Comparison of ENCODE assay signal across 8 mouse cellular contexts in the genomic region with DNA sequence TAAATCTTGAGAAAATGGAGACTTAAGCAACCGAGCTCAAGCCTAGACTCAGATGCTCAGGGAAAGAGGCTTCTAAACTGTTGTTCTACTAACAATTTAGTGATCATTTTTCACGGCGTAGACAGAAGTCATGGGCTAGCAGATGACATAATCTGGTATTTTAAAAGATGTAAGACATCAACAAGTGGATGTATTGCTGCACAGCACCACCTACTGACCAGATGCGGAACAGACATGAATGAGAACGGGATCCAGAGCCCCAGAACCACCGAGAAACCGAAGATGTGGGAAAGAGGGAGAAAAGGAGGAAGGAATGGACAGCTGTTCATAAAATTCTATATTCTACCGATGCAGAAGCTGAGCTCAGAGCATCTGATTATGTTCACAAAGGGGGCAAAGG.
DNase-seq lines count a peak whose midpoint lies in the region; TF ChIP-seq lines count a peak whose summit lies in the region.

No protein-coding gene starts in this region.

- WGBS in cerebellum, adult 2 months = 8% methylated on average over 8 of the region's 8 CpGs
- WGBS in kidney, adult 2 months = 8% methylated on average over 8 of the region's 8 CpGs
- 30% methylated on average over 8 of the region's 8 CpGs for WGBS in limb, embryonic 10.5 days
- 7% methylated on average over 8 of the region's 8 CpGs for WGBS in olfactory bulb, adult 2 months

- peak; percentile 53; the same call in 1 of the 2 replicates for TF ChIP-seq CTCF in testis, adult 2 months (IDR thresholded peaks at IDR 0.05; ENCODE audit: control insufficient read depth, insufficient read depth, insufficient replicate concordance, low read depth, low read length)
- peak; percentile 69; the same call in 1 of the 2 replicates for TF ChIP-seq CTCF in cerebellum, adult 2 months (IDR thresholded peaks at IDR 0.05; ENCODE audit: borderline replicate concordance, insufficient read depth, low read depth, low read length)
- TF ChIP-seq CTCF in kidney, adult 2 months (conservative IDR thresholded peaks at IDR 0.05; ENCODE audit: insufficient read depth, insufficient read length, low read depth, low read length) = peak; percentile 77
- 0 out of 2 replicates have a peak, but pooled peaks have one; percentile 15 for TF ChIP-seq CTCF in olfactory bulb, adult 2 months (IDR thresholded peaks at IDR 0.05; ENCODE audit: insufficient read depth, low read depth, low read length)

- no peak for DNase-seq in testis, postnatal 14 days (ENCODE audit: low spot score)
- DNase-seq in cerebellum, adult 2 months = peak; percentile 30 to 60
- DNase-seq in frontal cortex, adult 2 months (ENCODE audit: extremely low spot score in 1 of 2, low spot score in 1 of 2) = peak; percentile 28 to 90
- peak; percentile 73 for DNase-seq in kidney, adult 2 months
- peak; percentile 67 for DNase-seq in limb, embryonic 10.5 days (ENCODE audit: low spot score)
- peak; percentile 15 for DNase-seq in urinary bladder, postnatal 10 days (ENCODE audit: low spot score)

- no peaks in the 10 kb centered on the region for H3K36me3 ChIP-seq in testis, adult 2 months (ENCODE audit: control insufficient read depth, insufficient read depth, low read length)
- no peaks in the 10 kb centered on the region for H3K36me3 ChIP-seq in kidney, adult 2 months (ENCODE audit: control insufficient read depth, insufficient read depth, low read length)
- H3K36me3 ChIP-seq in limb, embryonic 10.5 days = no peaks in the 10 kb centered on the region

- no peak for TF ChIP-seq POLR2A in testis, adult 2 months (IDR thresholded peaks at IDR 0.05; ENCODE audit: control insufficient read depth, low read depth, low read length)
- TF ChIP-seq POLR2A in cerebellum, adult 2 months (IDR thresholded peaks at IDR 0.05; ENCODE audit: borderline replicate concordance, insufficient read depth, low read length) = no peak
- TF ChIP-seq POLR2A in kidney, adult 2 months (IDR thresholded peaks at IDR 0.05; ENCODE audit: low read depth, low read length) = no peak
- TF ChIP-seq POLR2A in olfactory bulb, adult 2 months (IDR thresholded peaks at IDR 0.05; ENCODE audit: insufficient read depth, low read depth, low read length) = no peak

- H3K4me3 ChIP-seq in testis, adult 2 months (ENCODE audit: control insufficient read depth, low read depth, low read length) = no peak overlapping the region
- H3K4me3 ChIP-seq in cerebellum, adult 2 months (replicated peaks; ENCODE audit: insufficient read depth, low read depth, low read length) = no peak overlapping the region
- H3K4me3 ChIP-seq in kidney, adult 2 months (ENCODE audit: insufficient read depth, low read depth, low read length) = no peak overlapping the region
- H3K4me3 ChIP-seq in limb, embryonic 10.5 days = no peak overlapping the region
- no peak overlapping the region for H3K4me3 ChIP-seq in olfactory bulb, adult 2 months (ENCODE audit: insufficient read depth, low read depth, low read length)

- H3K27ac ChIP-seq in testis, adult 2 months (ENCODE audit: control insufficient read depth, insufficient read depth, low read depth, low read length) = no peak overlapping the region
- no peak overlapping the region for H3K27ac ChIP-seq in cerebellum, adult 2 months (ENCODE audit: insufficient read depth, low read length)
- no peak overlapping the region for H3K27ac ChIP-seq in kidney, adult 2 months (ENCODE audit: insufficient read depth, low read depth, low read length)
- H3K27ac ChIP-seq in limb, embryonic 10.5 days = no peak overlapping the region
- H3K27ac ChIP-seq in olfactory bulb, adult 2 months (ENCODE audit: insufficient read depth, low read depth, low read length) = no peak overlapping the region

- no peaks in the 10 kb centered on the region for H3K9me3 ChIP-seq in limb, embryonic 10.5 days (replicated peaks)

- H3K27me3 ChIP-seq in testis, adult 2 months (ENCODE audit: control insufficient read depth, insufficient read depth, low read length) = no peaks in the 10 kb centered on the region
- no peaks in the 10 kb centered on the region for H3K27me3 ChIP-seq in cerebellum, adult 2 months (ENCODE audit: control insufficient read depth, insufficient read depth, low read length)
- H3K27me3 ChIP-seq in kidney, adult 2 months (replicated peaks; ENCODE audit: control insufficient read depth, insufficient read depth, low read length) = no peaks in the 10 kb centered on the region
- no peaks in the 10 kb centered on the region for H3K27me3 ChIP-seq in limb, embryonic 10.5 days (ENCODE audit: low read depth, poor library complexity, severe bottlenecking)

- no peaks in the 10 kb centered on the region; the same call in 1 of the 2 replicates for H3K4me1 ChIP-seq in testis, adult 2 months (ENCODE audit: control insufficient read depth, insufficient read depth, low read length)
- H3K4me1 ChIP-seq in cerebellum, adult 2 months (ENCODE audit: control insufficient read depth, insufficient read depth, low read length) = no peaks in the 10 kb centered on the region
- no peaks in the 10 kb centered on the region for H3K4me1 ChIP-seq in kidney, adult 2 months (ENCODE audit: control insufficient read depth, insufficient read depth, low read length)
- H3K4me1 ChIP-seq in limb, embryonic 10.5 days = peaks cover 7% of the 10 kb centered on the region
- H3K4me1 ChIP-seq in olfactory bulb, adult 2 months (ENCODE audit: control insufficient read depth, insufficient read depth, low read length) = no peaks in the 10 kb centered on the region

Comparison
In these comparisons a context has a peak if more than half of its experiments do, and no peak if none do; other contexts are left out.
1. CTCF ChIP-seq: peak in every context shown above with its lines; median percentile 77 in kidney, adult 2 months; 69 in cerebellum, adult 2 months; 53 in testis, adult 2 months; 15 in olfactory bulb, adult 2 months.